Mouse (Mus musculus) ZHBTc4 (cell line): ENCODE measurements around the gene Gemin6.
"Not testable (repeated sequence)": the region's sequence is repeated elsewhere in the genome, so short reads cannot be mapped to it uniquely, and the experiment has no call there.

Experiments used
- DNase-seq: peaks from one replicate; pipeline ENCODE4 v3.0.0-alpha.2; 2011; ENCODE audit warnings: low read depth, low spot score

Gene Gemin6

GRCm38 (mm10) chr17:80234376-80234775, 10.1 kb downstream of the Gemin6 start:
- DNase-seq, result no peak

- DNase-seq, result no peak
Measured at GRCm38 (mm10) chr17:80235477-80235876, 11.2 kb downstream of the Gemin6 start.

GRCm38 (mm10) chr17:80236805-80237204, 12.6 kb downstream of the Gemin6 start:
- no peak for DNase-seq

- DNase-seq, result no peak
Measured at GRCm38 (mm10) chr17:80237475-80237874, 13.2 kb downstream of the Gemin6 start.

GRCm38 (mm10) chr17:80241594-80241993, 17.4 kb downstream of the Gemin6 start:
- DNase-seq, result peak; percentile 19

- no peak for DNase-seq
Measured at GRCm38 (mm10) chr17:80243116-80243515, 18.9 kb downstream of the Gemin6 start.

GRCm38 (mm10) chr17:80252757-80253525, 28.7 kb downstream of the Gemin6 start:
- no peak for DNase-seq

GRCm38 (mm10) chr17:80254421-80254820, 30.2 kb downstream of the Gemin6 start:
- DNase-seq, result peak; percentile 60

- peak; percentile 84 for DNase-seq
Measured at GRCm38 (mm10) chr17:80255208-80255607, 31.0 kb downstream of the Gemin6 start.

GRCm38 (mm10) chr17:80267065-80267464, 42.8 kb downstream of the Gemin6 start:
- no peak for DNase-seq

- no peak for DNase-seq
Measured at GRCm38 (mm10) chr17:80268151-80268550, 43.9 kb downstream of the Gemin6 start.

GRCm38 (mm10) chr17:80270622-80271021, 46.4 kb downstream of the Gemin6 start:
- not testable (repeated sequence) for DNase-seq
